Mouse (Mus musculus): Measurements from ENCODE around the gene Man1c1.

Man1c1 gene

DNA sequence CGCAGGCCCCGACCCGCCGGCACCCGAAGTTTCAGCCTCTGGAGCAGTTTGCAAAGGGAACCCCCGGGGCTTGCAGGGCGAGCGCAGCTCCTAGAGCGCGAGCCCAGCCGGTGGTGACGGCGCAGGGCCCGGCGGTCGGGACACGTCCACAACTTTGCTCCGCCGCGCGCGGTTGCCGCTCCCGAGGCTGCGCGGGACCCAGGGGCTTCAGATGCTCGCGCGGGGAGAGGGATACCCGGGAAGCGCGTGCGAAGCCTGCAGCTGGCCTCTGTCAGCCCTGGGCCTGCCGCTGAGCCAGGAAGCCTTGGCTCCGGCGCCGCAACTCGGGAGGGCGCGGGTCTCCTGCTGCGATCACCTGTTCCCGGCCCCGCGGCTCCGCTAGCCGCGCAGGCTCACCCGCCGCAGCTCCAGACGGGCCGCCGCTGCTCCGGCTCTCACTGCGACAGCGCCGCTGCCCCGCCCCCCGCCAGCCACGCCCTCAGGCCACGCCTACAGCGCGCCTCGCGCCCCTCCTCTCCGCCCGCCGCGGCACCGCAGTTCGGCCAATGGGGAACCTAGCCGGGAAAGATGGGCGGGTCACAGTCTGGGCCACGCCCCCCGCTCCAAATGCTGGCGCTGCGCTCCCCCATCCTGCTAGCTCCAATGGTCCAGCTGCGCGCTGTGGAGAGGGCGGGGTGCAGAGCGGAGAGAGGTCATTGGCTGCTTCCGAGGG lies at the start of gene Man1c1:
Gene Man1c1 (minus strand): TSS at position 456 of the 712 bp plus-strand sequence.
- DNase-seq, result peak; percentile 98

DNA sequence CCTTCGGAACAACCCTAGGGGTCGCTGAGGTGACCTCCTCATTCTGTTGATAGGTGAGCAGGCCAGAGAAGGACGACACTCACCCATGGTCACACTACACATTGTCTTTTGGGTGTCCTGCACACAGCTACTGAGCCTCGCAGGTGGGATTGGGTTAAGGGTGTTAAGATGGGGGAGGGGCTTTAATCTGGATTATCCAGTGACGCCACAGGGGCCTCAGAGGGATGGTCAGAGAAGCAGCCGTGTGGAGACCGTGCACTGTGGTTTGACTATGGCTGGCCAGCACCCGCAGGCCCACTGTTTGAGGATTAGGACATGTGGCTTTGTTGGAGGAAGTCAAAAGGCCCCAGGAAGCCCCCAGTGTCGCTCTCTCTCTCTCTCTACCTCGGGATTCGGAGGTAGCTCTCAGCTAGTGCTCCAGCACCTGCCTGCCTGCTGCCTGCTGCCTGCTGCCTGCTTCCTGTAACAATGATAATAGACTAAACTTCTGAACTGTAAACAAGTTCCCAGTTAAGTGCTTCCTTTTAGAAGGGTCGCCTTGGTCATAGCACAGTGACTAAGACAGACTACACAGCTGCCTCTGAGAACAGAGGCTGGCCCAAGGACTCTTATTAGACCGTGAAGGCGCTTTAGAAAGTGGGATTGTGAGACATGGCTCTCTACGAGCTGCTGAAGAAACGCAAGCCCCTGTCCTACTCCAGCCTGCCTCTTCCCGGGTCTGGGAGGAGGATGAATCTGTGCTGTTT lies 49.6 kb upstream of the Man1c1 start:
- no peak for DNase-seq

DNA sequence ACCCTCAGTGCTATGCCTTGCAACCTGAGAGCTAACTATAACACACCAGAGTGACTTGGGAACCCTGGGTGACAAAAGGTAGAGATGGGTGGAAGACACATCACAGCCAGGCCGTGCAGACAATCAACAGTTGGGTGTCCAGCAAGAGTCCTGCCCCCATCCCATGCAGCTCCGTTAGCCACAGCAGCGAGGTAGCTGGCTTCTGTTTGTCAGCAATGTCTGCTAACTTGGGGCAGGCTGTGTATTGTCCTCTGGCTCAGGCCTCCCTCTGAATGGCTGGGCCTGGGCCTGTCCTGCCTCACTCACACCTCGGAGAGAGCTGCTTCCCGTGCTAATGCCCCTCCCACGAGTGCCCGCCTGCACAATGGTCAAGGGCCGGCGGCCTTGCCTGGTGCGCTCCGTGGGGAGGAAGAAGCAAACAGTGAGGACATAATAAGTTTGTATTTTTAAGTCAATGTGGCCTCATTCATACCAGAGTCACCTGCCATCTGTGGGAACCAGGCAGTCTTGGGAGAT lies 48.9 kb upstream of the Man1c1 start:
- no peak for DNase-seq

DNA sequence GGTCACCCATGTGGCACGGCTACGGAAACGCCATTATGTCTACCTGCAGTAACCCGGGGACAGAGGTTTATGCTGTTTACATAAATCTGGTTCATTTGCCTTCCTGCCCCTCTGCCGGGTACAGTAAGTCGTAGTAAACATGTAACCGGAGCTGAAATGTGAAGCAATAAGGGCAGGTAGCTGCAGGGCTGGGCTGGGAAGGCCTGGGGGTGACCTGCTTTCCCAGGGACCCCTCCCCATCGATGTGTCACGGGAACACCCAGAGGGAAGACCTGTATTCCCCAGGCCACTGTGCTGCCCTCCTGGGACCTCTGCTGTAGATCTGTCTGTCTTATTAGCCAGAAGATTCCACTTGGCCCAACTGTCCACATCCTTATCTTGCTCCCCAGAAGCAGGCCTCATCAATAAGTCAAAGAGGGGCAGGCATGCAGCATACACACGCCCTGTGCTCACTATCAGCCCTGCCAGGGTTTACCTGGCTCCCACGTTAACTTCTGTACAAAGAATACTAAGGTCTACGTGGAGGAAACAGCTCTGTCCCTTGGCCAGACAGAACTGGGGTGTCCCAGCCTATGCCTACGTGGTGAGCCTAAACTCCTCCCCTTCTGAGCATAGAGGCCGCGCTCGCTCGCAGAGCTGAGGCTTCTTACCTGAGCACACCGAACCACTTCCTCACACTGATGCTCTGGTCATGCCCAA lies 47.7 kb upstream of the Man1c1 start:
- no peak for DNase-seq

DNA sequence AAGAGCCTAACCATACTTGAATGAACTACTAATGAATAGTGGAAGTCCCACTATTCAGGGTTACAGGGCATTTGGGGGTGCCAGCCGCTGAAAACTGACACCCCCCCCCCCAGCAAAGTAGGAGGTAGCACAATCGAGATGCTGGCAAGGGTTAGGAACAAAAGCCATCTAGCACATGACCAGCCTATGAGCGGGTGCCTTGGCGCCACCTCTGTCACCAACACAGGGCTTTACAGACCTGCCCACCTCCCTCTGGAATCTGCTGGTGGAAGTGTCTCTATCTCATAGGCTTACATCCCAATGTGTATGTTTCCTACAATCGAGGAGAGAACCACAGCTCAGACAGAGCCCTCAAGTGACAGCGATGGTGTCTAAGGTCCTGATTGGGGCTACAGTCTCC lies 46.7 kb upstream of the Man1c1 start:
- no peak for DNase-seq

DNA sequence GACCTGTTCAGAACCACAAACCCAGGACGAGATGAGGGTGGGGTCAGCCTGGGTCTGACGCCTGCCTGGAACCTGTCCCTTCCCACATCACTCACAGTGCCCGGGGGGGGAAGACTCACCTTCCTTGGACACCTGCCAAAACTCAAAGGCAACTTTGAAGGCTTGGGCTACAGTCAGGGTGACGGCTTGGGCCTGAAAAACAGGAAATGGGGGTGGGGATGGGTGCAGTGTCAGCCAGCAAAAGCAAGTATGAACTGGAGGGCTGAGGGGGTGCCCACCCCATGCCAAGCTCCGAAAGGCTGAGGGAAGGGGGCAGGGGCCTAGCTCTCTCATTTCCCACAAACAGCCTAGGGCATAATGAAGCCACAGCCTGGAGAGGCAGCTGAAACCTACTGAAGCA lies 46.2 kb upstream of the Man1c1 start:
- DNase-seq, result no peak

DNA sequence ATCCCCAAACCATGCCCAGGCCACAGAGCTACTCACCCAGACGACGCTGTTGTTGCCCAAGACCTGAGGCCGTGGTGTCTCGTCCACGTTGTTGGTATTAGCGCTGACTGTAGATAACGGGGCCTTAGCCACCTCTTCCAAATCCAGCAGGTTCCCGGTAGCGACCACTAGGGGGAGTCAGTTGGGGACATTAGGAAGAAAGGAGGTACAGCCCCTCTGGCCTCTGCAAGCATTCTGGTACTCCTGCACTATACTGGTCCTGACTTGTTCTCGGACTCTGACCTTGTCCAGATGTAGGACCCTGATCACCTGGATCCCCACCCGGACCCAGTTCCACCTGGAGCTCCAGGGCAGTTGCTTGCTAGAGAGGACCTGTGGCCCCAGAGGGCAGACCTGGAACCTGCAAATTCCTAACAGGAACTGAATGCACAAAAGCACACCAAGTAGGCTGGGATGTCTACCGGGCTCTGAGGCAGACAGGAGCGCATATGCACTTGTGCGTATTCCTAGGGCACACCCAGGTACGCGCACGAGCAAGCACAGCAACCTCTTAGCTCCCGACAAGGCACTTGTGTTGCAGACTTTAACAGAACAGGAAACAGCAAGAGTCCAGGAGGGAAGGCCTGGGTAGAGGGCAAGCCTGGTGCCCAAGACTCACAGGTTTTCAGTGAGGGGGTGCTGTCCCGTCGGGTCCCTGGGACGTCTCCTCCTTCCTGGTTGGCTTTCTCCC lies 45.4 kb upstream of the Man1c1 start:
- DNase-seq, result peak; percentile 52

DNA sequence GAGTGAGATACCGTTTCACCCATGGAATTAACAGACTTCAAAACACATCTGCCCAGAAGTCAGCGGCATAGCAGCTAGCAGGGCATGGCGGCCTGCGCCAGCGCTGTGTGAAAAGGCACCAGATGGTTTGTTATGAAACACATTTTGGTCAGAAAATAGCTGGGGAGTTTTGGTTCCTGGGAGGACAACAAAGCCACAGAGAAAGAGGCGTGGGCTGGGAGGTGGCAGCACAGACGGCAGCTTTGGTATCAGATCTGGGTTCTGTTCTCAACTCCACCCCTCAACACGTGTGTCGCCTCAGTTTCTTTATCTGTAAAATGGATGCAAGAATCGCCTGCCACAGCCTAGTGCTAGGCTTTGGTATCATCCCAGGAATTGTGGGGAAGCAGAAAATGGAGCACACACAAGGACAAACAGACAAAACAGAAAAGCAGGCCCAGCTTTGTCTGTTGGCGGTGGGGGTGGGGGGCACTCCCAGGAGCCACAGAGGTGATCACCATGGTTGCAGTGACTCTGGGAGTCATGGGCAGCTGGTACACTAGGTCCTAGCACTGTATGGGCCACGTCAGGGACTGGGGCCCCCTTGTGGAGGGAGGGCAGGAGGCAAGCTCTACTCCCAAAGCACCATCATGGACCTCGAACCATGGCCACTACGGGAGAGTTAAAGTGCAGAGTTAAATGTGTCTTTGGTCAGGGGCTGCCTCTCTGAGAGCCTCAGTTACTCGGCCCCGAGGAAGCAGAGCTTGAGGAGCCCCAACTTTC lies 42.0 kb upstream of the Man1c1 start:
- DNase-seq, result peak; percentile 69

DNA sequence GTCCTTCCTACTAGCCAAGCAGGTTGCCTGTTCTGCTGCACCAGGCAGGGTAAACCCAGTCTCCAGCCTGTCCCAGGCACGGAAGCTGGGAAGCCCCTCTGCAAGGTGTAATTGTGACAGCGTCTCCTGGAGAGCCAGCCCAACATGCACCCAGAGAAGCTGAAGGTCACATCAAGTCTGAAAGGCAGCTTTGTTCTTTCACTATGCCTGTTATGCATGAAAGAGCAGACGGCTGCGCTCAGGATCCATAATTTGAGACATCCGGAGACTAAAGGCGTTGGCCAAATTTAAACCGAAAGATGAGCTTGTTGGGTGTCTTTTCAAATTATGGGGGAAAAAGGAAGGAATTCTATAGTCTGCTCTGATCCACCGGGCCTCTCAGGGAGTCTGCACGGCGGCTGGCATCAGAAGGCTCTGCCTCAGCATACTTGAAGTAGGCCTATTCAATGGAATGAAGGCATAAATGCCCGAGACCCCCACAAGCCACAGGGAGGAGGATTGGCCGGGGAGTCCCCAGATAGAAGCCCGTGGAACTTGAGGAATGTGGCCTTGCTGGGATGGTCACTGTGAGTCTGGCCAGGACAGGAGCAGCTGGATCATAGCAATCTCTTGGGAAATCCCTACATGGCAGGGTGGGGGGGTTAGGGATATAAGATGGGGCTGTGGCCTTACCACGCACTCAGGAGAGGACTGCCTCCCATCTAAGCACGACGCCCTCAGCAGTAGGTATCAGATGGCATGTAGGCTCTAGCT lies 40.0 kb upstream of the Man1c1 start:
- DNase-seq, result no peak

DNA sequence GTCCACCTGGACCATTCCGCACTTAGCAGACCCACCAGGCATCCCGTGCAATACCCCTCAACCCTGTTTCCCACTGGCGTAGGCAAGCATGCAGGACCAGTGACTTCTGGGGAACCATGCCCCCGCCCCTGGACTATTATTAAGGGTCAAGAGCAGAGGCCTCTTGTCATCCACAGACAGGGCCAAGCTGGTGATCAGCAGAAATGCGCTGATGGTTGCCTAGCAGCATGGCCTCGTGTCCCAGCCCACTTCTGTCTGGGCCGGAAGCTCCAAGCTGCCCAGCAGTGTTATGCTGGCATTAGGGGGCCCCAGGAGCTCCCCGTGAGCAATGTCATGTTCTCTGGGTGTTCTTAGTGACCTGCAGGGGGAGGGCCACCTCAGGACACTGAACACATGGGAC lies 37.9 kb upstream of the Man1c1 start:
- no peak for DNase-seq

DNA sequence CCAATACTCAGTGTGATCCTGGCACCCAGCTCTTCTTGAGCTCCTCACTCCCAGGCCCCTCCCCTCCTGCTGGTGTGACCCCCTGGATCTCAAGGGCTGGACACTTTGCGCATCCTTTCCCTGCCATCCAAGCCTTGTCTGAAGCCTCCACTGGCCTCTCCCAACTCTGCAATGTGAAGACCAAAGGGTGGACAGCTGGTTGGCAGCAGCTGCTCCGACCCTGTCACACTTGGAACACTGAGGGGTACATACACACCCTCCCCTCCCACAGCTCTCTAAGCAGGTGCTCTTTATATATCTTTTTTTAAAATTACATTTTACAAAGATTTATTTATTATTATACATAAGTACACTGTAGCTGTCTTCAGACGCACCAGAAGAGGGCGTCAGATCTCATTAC lies 36.1 kb upstream of the Man1c1 start:
- no peak for DNase-seq

DNA sequence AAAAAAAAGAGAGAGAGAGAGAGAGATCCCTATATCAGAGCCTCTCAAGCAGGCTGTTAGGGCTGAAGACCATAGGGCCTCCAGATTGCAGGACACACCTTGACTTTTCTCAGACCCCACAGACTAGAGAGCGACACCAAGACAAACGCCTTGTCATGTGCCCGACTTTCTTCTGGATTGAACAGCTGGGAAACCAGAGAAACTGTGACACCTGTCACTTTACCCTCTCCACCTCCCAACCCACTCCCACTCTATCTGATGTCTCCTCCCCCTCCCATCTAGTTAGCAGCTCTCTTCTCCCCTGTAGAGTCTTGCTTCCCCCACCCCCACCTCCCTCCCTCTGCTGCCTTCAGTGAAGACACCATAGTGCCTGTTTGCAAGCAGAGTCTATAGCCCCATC lies 35.4 kb upstream of the Man1c1 start:
- no peak for DNase-seq

DNA sequence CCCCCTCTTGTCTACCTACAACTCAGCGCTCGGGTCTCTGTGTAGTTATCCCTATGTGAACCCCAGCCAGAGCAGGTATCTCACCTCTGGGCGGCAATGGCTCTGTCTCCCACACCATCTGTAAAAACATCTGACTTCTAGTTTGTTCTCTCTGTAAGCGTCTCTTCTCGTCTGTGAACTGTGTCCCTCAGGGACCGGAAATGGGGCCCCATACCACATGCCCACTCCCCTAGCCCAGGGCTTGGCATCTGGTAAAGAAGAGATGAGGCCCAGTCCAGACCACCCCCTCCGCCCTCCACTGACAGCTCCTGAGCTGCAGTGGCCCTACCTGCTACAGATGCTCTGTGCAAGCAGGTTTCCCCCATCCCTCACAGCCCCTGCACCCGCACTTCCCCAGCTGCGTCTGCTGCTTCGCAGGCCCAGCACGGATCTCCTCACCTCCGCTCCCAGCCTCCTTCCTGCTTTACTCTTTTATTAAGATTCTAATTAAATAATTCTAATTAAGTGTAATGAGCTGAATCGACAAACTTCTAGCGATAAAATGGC lies 33.3 kb upstream of the Man1c1 start:
- no peak for DNase-seq

DNA sequence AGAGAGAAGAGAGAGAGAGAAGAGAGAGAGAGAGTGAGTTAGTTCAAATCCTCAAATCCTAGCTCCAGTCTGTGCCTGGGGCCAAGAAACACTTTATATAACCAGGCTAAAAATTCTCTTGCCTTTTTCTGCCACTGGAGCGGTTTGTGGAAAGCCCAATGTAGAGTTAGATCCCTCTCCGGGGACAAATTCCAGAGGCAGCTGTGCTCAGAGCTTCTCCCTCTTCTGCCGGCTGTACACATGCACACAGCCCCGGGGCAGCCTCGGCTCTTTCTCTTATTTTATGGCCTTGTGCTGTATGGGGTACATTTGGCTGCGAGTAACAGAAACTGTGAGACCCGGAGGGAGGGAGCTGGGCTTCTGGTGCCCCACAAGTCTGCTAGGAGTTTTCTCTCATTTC lies 32.1 kb upstream of the Man1c1 start:
- no peak for DNase-seq

DNA sequence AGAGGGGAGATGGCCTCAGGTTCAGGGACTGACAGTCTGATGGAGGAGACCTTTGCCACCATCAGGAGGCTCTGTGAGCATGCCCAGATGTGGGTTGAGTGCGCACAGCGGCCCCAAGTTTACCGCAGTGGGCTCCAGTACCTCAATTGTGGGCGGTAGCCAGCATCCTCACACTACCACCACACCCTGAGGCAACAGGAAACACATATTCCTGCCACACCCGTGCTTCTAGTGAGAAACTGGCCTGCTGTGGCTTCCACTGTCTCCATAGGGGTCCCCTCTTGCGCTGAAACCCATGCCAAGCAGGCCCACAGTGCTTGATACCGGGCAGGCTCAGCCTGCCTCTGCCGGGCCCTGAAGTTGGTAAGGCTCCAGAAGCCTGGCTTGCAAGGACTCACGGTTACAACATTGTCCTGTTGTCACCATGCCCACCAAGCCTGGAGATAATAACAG lies 30.6 kb upstream of the Man1c1 start:
- DNase-seq, result no peak

DNA sequence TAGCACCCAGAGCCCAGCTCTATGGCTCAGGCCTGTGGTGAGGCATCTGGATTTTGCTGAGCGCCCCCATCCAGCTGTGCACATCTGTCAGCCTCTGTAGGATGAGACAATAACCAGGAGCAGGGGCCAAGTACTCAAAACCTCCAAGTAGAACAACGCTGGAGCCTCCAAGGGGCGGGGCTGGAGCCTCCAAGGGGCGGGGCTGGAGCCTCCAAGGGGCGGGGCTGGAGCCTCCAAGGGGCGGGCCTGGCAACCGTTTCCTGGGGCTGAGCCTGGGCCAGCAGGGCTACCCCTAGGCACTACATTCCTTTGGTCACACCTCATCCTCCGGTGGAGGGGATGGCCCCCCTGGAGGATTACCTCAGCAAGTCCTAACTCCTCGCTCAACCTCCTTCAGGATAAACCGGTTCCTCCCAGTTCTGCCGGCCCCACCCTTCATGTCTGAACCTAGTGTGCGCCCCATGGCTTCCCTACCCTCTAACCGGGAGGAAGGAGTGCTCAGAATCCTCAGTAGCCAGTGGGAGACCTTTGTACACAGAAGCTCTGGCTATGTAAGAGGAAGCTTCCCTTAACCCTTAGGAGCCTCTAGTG lies 30.0 kb upstream of the Man1c1 start:
- DNase-seq, result no peak

DNA sequence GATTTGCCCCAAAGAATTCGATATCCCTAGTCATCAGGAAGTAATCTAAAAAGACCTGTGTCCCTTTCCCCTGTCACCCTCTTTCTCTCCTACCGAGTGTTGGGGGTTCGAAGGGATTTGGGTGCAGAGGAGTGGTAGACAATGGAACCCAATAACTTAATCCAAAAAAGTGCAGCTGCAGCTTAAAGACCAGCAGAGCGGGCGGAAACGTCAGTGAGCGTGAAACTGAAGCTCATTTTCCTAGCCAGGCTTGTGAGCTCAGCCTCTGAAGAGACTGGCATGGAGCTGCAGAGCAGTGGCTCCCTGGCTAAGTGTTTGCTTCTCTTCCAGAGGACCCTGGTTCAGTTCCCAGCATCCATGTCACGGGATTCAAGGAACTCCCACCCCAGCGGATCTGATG lies 29.3 kb upstream of the Man1c1 start:
- no peak for DNase-seq

DNA sequence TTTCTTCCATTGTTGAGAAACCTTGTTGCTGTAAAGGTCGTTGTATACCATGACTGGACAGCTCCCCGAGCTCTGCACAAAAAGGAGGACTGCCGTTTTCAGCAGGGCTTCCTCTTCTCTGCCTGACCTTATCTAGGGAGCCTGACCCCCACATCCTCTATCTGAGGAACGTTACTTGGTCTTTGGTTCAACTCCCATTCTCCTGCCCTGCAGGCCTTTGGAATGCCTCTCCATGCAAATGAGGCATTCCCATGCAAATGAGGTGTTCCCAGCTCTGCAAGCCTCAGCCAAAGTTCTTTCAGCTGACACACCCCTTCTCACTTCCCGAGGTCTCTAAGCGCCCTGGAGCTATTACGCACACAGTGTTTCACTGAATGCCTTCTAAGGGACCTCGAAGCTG lies 26.0 kb upstream of the Man1c1 start:
- no peak for DNase-seq

DNA sequence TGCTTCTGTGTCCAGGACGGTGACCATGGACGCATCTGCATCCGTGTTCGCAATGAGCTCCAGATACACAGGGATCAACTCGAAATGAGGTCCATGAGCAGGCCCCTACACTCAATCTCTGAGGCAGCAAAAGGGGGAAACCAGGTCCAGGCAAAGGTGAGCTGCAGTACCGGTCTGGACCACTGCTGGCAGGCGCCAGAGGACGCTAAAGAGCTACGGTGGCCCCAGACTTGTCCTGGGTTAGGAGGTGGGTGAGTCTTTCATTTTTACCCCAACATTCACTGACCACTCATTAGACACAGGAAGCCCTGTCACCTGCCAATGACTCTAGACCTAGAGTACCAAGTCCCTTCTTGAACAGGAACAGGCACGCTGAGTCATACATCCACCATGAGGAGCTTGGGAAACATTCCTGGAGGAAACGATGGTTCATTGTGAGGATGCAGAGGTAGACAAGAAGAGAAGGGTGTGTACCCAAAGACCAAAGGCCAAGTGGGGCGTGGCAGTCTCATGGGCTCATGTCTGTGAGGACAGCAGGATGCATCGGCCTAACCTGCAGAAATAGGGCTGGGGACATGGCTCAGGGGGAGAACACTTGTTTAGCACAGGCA lies 21.8 kb upstream of the Man1c1 start:
- DNase-seq, result no peak

DNA sequence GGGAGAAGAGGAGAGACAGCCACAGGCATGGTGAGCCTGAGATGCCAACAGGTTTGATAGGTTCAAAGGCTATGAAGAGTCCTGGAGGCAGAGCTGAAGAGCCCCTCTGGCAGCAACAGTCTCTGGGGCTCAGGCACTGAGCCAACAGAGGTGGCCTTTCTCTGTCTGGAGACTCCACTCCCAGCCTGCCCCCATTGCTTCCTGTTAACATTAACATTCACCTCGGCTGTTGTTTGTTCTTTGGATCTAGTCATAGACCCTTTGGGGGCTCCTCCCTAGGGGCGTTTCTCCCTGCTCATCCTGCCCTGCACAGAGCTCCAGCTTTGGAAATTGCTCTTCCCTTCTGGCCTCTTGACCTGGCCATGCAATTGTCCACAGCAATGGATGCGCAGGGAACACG lies 20.9 kb upstream of the Man1c1 start:
- DNase-seq, result no peak
